Mouse (Mus musculus): ENCODE results near the gene Rcan3. TPM values are rescaled to one million over a fixed set of nuclear protein-coding genes. Genes with fewer than 3 reads are reported as not detected.

The Rcan3 gene
- 1 to 10 TPM; 3.1 to 4.0 TPM for total RNA-seq (2021)
- long read RNA-seq, experiment 1, full-length matches to known transcripts: 2 of 5 reads
- long read RNA-seq, experiment 1, partial matches to known transcripts: 0 of 5 reads
- long read RNA-seq, experiment 1, other reads (novel, unspliced or antisense): 3 of 5 reads
- long read RNA-seq, experiment 2, full-length matches to known transcripts: 3 of 3 reads
- long read RNA-seq, experiment 2, partial matches to known transcripts: 0 of 3 reads
- long read RNA-seq, experiment 2, other reads (novel, unspliced or antisense): 0 of 3 reads

GRCm38 (mm10) chr4:135433443-135434394 is at the start of gene Rcan3:
TSS of gene Rcan3 (minus strand) at chr4:135433853.
- peak within 1 kb of the TSS; percentile 88 for H3K27ac ChIP-seq
- DNase-seq: peak; percentile 91
- intact Hi-C loops (cut with DNase I): loop anchor here (2.0 kb wide), 1 partner anchor 61 kb away; the partner anchor contains the start of genes Nipal3 and Stpg1
- peak; percentile 27; the same call in 1 of the 2 replicates for TF ChIP-seq CTCF (IDR thresholded peaks at IDR 0.05)
- H3K4me3 ChIP-seq: peak within 1 kb of the TSS; percentile 95

- DNase-seq: no peak
- no peak overlapping the region for H3K4me3 ChIP-seq
- H3K27ac ChIP-seq: no peak overlapping the region
- peak; percentile 8; the same call in 1 of the 2 replicates for TF ChIP-seq CTCF (IDR thresholded peaks at IDR 0.05)
- intact Hi-C loops (cut with DNase I): no loop called here
These were observed 46.7 kb upstream of the Rcan3 start for GRCm38 (mm10) chr4:135480370-135480769.

- no peak for TF ChIP-seq CTCF (IDR thresholded peaks at IDR 0.05)
- Histone ChIP-seq H3K4me3 (no peak overlapping the region), H3K27ac (no peak overlapping the region)
- no peak for DNase-seq
- intact Hi-C loops (cut with DNase I): no loop called here
These were observed 44.2 kb upstream of the Rcan3 start for GRCm38 (mm10) chr4:135477851-135478250.

GRCm38 (mm10) chr4:135463406-135463805 is 29.8 kb upstream of the Rcan3 start:
- H3K4me3 ChIP-seq: no peak overlapping the region
- DNase-seq: no peak
- TF ChIP-seq CTCF (IDR thresholded peaks at IDR 0.05): no peak
- intact Hi-C loops (cut with DNase I): no loop called here
- no peak overlapping the region for H3K27ac ChIP-seq

- intact Hi-C loops (cut with DNase I): no loop called here
- H3K27ac ChIP-seq: peak overlapping the region; percentile 57
- TF ChIP-seq CTCF (IDR thresholded peaks at IDR 0.05): no peak
These were observed 19.9 kb upstream of the Rcan3 start for GRCm38 (mm10) chr4:135453572-135453971.

GRCm38 (mm10) chr4:135453164-135453563 is 19.5 kb upstream of the Rcan3 start:
- intact Hi-C loops (cut with DNase I): no loop called here
- peak overlapping the region; percentile 57 for H3K27ac ChIP-seq
- DNase-seq: no peak

More at GRCm38 (mm10) chr4:135453572-135453971, 19.9 kb upstream of the Rcan3 start:
- H3K4me3 ChIP-seq: no peak overlapping the region
- no peak for DNase-seq

GRCm38 (mm10) chr4:135451360-135452015 is 17.8 kb upstream of the Rcan3 start:
- H3K27ac ChIP-seq: no peak overlapping the region
- H3K4me3 ChIP-seq: no peak overlapping the region
- TF ChIP-seq CTCF (IDR thresholded peaks at IDR 0.05): no peak

More at GRCm38 (mm10) chr4:135453164-135453563, 19.5 kb upstream of the Rcan3 start:
- no peak overlapping the region for H3K4me3 ChIP-seq
- TF ChIP-seq CTCF (IDR thresholded peaks at IDR 0.05): no peak

GRCm38 (mm10) chr4:135442473-135442872 is 8.8 kb upstream of the Rcan3 start:
- Histone ChIP-seq H3K27ac (no peak overlapping the region), H3K4me3 (no peak overlapping the region)
- no peak for TF ChIP-seq CTCF (IDR thresholded peaks at IDR 0.05)
- DNase-seq: no peak
- intact Hi-C loops (cut with DNase I): no loop called here

More at GRCm38 (mm10) chr4:135451360-135452015, 17.8 kb upstream of the Rcan3 start:
- no peak for DNase-seq
- intact Hi-C loops (cut with DNase I): no loop called here

GRCm38 (mm10) chr4:135439904-135440522 is 6.4 kb upstream of the Rcan3 start:
- Histone ChIP-seq H3K27ac (no peak overlapping the region), H3K4me3 (no peak overlapping the region)
- TF ChIP-seq CTCF (IDR thresholded peaks at IDR 0.05): peak; percentile 40; the same call in 1 of the 2 replicates
- intact Hi-C loops (cut with DNase I): no loop called here
- no peak for DNase-seq

GRCm38 (mm10) chr4:135439188-135439647 is 5.6 kb upstream of the Rcan3 start:
- Histone ChIP-seq H3K27ac (peak overlapping the region; percentile 38; the same call in 1 of the 2 replicates), H3K4me3 (peak overlapping the region; percentile 20)
- intact Hi-C loops (cut with DNase I): no loop called here
- DNase-seq: peak; percentile 51
- no peak for TF ChIP-seq CTCF (IDR thresholded peaks at IDR 0.05)

- no peak overlapping the region for H3K27ac ChIP-seq
- no peak for DNase-seq
- no peak for TF ChIP-seq CTCF (IDR thresholded peaks at IDR 0.05)
- intact Hi-C loops (cut with DNase I): no loop called here
- H3K4me3 ChIP-seq: no peak overlapping the region
These were observed 4.3 kb upstream of the Rcan3 start for GRCm38 (mm10) chr4:135437924-135438323.

GRCm38 (mm10) chr4:135436291-135436690 is 2.6 kb upstream of the Rcan3 start:
- DNase-seq: no peak
- intact Hi-C loops (cut with DNase I): no loop called here
- no peak for TF ChIP-seq CTCF (IDR thresholded peaks at IDR 0.05)
- H3K4me3 ChIP-seq: peak overlapping the region; percentile 16
- H3K27ac ChIP-seq: no peak overlapping the region; the same call in 1 of the 2 replicates
